ENCODE assay signal across 27 mouse cellular contexts in genomic region chr9:49577136-49577535, GRCm38 (mm10).
DNase-seq lines count a peak whose midpoint lies in the region; ATAC-seq and TF ChIP-seq lines count a peak whose summit lies in the region.
"Had no signal": no experiment of that assay in that cellular context is flagged by ENCODE, and none has a peak within 500 bp of the region (broad histone marks: within the 10 kb centered on the region; RNA-seq: fewer than 3 reads in every experiment).

No protein-coding gene starts in this region.

- ATAC-seq in midbrain, postnatal 0 days (ENCODE audit: low FRiP score) = no peak
- ATAC-seq in midbrain, embryonic 15.5 days (replicated peaks) = no peak
- ATAC-seq in monocyte, adult 5-6 weeks (replicated peaks; ENCODE audit: insufficient number of reproducible peaks, low FRiP score, low TSS enrichment, poor library complexity, severe bottlenecking) = no peak
- ATAC-seq: intestine, embryonic 15.5 days had no signal

- no peaks in the 10 kb centered on the region for H3K27me3 ChIP-seq in midbrain, postnatal 0 days (ENCODE audit: insufficient read depth, low read length)
- H3K27me3 ChIP-seq in midbrain, embryonic 15.5 days (replicated peaks) = no peaks in the 10 kb centered on the region
- H3K27me3 ChIP-seq: embryonic facial prominence, embryonic 12.5 days; heart, embryonic 15.5 days; intestine, embryonic 15.5 days; limb, embryonic 12.5 days; neural tube, embryonic 12.5 days; stomach, embryonic 15.5 days had no signal

- H3K4me1 ChIP-seq in midbrain, postnatal 0 days (ENCODE audit: insufficient read depth, low read length) = peaks cover 9% of the 10 kb centered on the region
- H3K4me1 ChIP-seq in midbrain, embryonic 15.5 days = peaks cover 29% of the 10 kb centered on the region

- no peaks in the 10 kb centered on the region for H3K9me3 ChIP-seq in midbrain, postnatal 0 days (ENCODE audit: low read length)
- no peaks in the 10 kb centered on the region for H3K9me3 ChIP-seq in midbrain, embryonic 15.5 days
- H3K9me3 ChIP-seq: embryonic facial prominence, embryonic 12.5 days; heart, embryonic 15.5 days; intestine, embryonic 15.5 days; limb, embryonic 12.5 days; neural tube, embryonic 12.5 days; stomach, embryonic 15.5 days had no signal

- intact Hi-C loops in gastrocnemius, postnatal 36 days (cut with DNase I) = no loop called here

- WGBS in midbrain, postnatal 0 days = 94% methylated on average over 4 of the region's 4 CpGs
- WGBS in midbrain, embryonic 15.5 days = 91% methylated on average over 4 of the region's 4 CpGs

- H3K36me3 ChIP-seq in midbrain, postnatal 0 days (ENCODE audit: insufficient read depth, low read length) = 0 out of 2 replicates have a peak, but pooled peaks cover 3% of the 10 kb centered on the region
- H3K36me3 ChIP-seq in midbrain, embryonic 15.5 days (replicated peaks) = no peaks in the 10 kb centered on the region
- H3K36me3 ChIP-seq: embryonic facial prominence, embryonic 12.5 days; heart, embryonic 15.5 days; intestine, embryonic 15.5 days; limb, embryonic 12.5 days; neural tube, embryonic 12.5 days; stomach, embryonic 15.5 days had no signal

- no peak for TF ChIP-seq CTCF in midbrain, postnatal 0 days (IDR thresholded peaks at IDR 0.05)

- no peak overlapping the region for H3K4me3 ChIP-seq in midbrain, postnatal 0 days (ENCODE audit: low read depth, low read length)
- no peak overlapping the region for H3K4me3 ChIP-seq in midbrain, embryonic 15.5 days
- H3K4me3 ChIP-seq: embryonic facial prominence, embryonic 12.5 days; gastrocnemius, adult 2 months; heart, embryonic 15.5 days; intestine, embryonic 15.5 days; limb, embryonic 12.5 days; neural tube, embryonic 12.5 days; stomach, embryonic 15.5 days had no signal

- H3K9ac ChIP-seq in midbrain, postnatal 0 days (replicated peaks; ENCODE audit: low read length, poor library complexity, severe bottlenecking) = no peak overlapping the region
- H3K9ac ChIP-seq in midbrain, embryonic 15.5 days = no peak overlapping the region
- H3K9ac ChIP-seq: embryonic facial prominence, embryonic 12.5 days; heart, embryonic 15.5 days; hindbrain, embryonic 14.5 days; intestine, embryonic 15.5 days; limb, embryonic 12.5 days; neural tube, embryonic 12.5 days; stomach, embryonic 15.5 days had no signal

- no peak overlapping the region for H3K27ac ChIP-seq in midbrain, postnatal 0 days (ENCODE audit: low read depth, low read length)
- no peak overlapping the region for H3K27ac ChIP-seq in midbrain, embryonic 15.5 days
- H3K27ac ChIP-seq: embryonic facial prominence, embryonic 12.5 days; gastrocnemius, adult 2 months; heart, embryonic 15.5 days; hindbrain, embryonic 14.5 days; intestine, embryonic 15.5 days; limb, embryonic 12.5 days; neural tube, embryonic 12.5 days; stomach, embryonic 15.5 days had no signal

- no peak overlapping the region for H3K4me2 ChIP-seq in midbrain, postnatal 0 days (ENCODE audit: low read depth, low read length, poor library complexity, severe bottlenecking)
- no peak overlapping the region for H3K4me2 ChIP-seq in midbrain, embryonic 15.5 days
- H3K4me2 ChIP-seq: embryonic facial prominence, embryonic 12.5 days; heart, embryonic 15.5 days; hindbrain, embryonic 14.5 days; intestine, embryonic 15.5 days; limb, embryonic 12.5 days; liver, embryonic 11.5 days; midbrain, embryonic 11.5 days; neural tube, embryonic 12.5 days; stomach, embryonic 15.5 days had no signal

- peak; percentile 22 for DNase-seq in midbrain, postnatal 0 days (ENCODE audit: low spot score)
- peak; percentile 76 to 87 for DNase-seq in cerebellum, adult 18-20 months
- DNase-seq in cerebellum, postnatal 10 days = peak; percentile 64 to 76
- DNase-seq in lung, postnatal 10 days = no peak
- no peak for DNase-seq in gastrocnemius, postnatal 36 days
- DNase-seq: adrenal gland, adult 2 months; gastrocnemius, adult 2 months; heart, postnatal 36 days; kidney, adult 8-10 months; kidney, postnatal 14 days; layer of hippocampus, postnatal 36 days; lung, adult 18-20 months; lung, postnatal 14 days; right cerebral cortex, adult 18-20 months; thymus, adult 18-20 months; thymus, postnatal 36 days had no signal

Comparison
In these comparisons a context has a peak if more than half of its experiments do, and no peak if none do; other contexts are left out.
1. DNase-seq: peak in midbrain, postnatal 0 days (single experiment), cerebellum, adult 18-20 months (2 of 2) and cerebellum, postnatal 10 days (2 of 2); none in lung, postnatal 10 days (single experiment) and gastrocnemius, postnatal 36 days (0 of 2).